Mouse (Mus musculus) E14TG2a.4 (cell line): ENCODE data around the gene Lrriq1.

Experiments
- CTCF ChIP-seq: conservative IDR thresholded peaks from 2 replicates; pipeline ENCODE4 v1.5.1; 2014; ENCODE audit warnings: low read length
- POU5F1 ChIP-seq: IDR thresholded peaks from 2 replicates; pipeline ENCODE4 v1.6.1; 2014; ENCODE audit warnings: low read length, borderline replicate concordance

- no peak for TF ChIP-seq CTCF
- no peak for TF ChIP-seq POU5F1
Observed at GRCm38 (mm10) chr10:103046623-103047022, 189.5 kb downstream of the Lrriq1 start.
